Mouse (Mus musculus) adrenal gland, adult (tissue): ENCODE data around the gene Ckb.

Source experiments
- DNase-seq, 2 experiments: peaks; one replicate each; pipeline ENCODE4 v3.0.0; 2022 to 2023; ENCODE audit warnings: low spot score in 1 of 2; ENCODE audit not compliant: inconsistent age in 2 of 2

The Ckb gene

DNA sequence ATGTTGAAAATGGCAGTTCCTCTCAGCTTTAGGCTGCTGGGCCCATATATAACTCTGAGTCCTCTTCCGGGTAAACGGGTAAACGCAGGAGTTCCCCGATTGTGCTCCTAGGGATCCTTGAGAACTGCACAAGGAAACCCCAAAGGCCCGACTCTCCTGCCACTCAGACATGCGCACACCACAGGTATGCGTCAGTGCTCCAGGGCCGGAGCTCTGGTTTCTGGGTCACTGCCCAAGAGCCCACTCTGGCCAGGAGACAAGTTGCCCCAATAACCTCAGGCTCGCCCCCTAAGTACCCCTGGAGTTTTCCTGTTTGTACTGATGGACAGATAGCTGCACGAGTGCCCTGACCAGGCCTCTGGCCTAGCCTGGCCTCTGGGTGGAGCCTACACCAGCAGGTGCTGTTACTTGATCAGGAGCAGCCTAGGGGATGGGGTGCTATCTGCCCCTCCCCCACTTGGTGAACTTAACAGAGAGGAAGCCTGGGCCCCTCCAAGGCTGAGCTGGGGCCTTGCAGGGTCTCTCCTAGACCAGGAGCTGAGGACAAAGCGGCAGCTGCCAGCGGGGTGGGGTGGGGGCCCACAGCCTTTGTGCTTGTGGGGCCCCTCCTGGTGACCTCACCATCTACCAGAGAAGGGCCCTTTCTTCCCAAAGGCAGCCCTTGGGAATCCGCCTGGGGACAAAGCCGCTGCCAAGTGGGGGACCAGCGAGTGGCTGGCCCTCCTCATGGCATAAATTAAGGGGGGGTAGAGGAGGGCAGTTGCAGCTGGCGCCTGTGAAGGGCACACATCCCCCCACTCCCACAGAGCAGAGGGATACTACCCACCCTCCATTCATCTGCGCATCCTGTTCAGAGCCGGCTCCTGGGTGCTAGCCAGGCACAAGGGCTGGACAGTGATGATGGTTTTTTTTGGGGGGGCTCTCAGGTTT, 21.5 kb upstream of the Ckb start:
- peak in 1 of 2 experiments; percentile 60 for DNase-seq

DNA sequence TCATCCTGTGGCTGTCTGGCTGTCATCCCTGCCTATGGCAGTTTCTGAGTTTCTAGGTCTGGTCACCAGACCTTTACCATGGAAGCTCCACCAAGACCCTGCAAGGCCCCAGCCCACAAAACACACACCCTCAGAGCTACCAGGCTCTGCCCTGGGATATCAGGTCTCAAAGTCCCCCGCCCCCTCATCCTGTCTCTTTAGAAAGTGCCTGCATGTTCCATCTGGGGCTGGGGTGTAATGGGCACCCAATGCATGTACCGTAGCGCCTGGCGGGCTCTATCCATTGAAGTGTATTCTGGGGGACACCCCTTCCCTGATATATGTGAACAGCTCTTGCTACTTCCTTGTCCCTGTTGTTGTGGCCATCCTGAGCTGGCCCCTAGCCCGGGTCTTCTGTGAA, 20.8 kb upstream of the Ckb start:
- no peak for DNase-seq

DNA sequence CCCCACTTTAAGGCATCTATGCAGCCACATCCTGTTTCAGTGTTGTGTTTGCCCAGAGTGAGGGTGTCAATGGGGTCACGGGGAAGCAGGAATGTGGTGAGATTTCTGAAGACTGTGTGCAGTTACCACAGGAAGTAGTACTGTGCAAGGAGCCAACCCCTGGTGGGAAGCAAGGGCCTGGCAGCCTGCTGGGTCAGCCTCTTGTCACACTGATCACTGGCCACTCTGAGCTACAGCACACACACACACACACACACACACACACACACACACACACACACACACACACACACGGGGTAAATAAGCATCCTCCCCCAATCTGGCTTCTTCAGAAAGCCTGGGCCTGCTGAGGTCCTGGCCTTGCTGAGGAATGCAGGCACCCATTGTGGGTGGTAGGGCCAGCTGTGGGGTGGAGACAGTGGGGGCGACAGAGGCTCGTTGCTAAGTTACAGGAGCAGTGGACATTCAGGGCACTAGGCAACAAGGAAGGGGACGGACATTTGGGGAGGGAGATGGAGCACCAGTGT, 19.3 kb upstream of the Ckb start:
- peak in 1 of 2 experiments; percentile 47 for DNase-seq

DNA sequence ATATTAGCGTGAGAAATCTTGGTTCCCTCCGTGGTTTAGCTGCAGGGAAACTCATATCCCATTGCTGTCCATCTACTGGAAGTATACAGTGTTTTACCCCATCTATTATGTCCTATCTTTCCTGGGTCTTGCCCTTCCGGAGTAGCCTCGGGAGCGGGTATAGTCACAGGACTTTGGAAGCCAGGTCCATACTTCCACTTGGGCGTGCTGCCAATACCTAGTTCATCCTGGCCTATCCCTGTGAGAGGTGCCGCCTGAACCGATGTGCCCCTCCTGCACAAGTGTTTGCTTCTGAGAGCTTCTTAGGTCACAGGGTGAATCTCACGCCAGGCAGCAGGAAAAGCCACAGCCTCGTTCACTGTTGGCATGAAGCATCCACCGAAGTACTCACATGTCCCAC, 17.3 kb upstream of the Ckb start:
- DNase-seq, result no peak

DNA sequence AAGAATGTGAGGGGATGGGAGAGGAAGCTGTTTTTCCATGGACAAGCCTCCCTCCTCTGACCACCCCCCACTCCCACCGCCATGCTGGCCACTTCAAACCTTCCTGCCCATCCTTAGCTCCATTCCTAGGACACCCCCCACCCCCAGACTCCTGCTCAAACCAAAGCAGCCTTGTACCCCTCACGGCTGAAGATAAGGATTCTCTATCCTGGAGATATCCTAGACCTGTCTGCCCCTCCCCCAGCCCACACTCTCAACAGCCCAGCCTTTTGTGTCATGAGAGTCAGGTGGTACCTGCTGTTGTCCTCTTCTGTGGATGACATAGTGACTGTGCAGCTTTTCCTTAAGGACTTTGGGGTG, 15.9 kb upstream of the Ckb start:
- DNase-seq, result no peak

DNA sequence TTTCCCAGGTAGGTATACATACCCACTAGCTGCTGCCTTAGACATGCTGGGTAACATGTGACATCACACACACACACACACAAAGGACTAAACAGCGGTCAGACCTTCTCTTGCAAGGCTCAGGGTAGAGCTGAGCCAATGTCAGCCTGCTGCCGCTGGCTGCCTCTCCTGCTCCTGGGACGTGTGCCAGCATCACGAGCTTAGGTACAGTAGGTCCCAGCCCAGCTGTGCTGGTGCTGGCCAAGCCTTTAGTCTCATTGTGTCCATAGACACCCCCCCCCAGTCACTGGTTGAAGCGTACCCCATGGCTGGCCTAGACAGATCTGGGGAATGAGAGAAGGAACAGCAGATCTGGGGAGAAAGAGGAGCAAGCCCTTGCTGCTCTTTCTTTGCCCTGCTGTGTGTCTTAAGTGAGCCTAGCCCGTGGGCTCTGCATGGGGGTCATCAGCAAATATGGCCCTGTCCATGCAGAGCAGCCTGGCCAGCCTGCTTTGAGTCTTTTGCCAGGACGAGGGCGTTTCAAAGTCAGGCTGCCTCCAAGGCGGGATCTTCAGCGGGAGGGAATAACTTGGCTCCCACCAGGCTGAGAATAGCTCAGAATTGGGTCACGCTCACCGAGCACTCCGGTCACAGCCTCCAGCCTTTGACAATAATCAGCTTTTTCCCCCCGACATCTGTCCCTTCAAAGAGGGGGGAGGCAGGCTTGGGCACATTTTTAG, 15.4 kb upstream of the Ckb start:
- peak; percentile 84 to 89 for DNase-seq

DNA sequence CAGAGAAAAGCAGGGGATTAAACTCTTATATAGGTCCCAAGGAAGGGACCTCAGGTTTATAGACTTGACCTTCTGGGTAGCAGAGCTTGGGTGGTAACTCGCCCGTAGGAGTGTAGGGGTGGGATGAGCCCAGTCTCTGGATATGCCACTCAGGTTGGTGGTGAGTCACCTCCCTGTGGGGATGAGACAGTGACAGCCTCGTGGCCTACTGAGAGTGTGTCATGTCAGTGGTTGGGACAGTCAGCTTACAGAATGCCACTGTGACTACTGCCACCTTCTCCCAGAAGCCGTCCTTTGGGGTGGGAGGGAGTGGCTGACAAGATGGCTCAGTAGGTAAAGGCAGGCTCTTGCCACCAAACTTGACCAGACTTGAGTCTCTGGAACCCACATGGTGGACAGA, 14.3 kb upstream of the Ckb start:
- DNase-seq, result peak; percentile 70 to 72

DNA sequence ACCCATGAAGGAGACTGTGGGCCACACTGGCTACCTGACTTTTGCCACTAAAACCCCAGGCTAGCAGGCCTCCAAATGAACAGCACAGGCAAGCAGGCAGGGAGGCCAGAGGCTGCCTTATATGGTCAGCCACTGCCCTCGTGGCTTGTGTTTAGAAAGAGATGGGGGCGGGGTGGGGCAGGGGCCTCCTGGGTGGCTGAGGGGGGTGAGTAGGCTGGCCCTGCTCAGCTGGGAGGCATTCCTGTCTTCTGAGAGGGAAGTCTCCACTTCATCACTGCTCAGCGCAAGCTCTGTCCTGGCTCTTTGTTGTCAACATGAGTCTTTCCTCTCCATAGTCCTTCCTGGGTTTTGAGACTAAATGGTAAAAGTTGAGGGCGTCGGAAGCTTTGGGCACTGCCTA, 10.7 kb upstream of the Ckb start:
- no peak for DNase-seq

DNA sequence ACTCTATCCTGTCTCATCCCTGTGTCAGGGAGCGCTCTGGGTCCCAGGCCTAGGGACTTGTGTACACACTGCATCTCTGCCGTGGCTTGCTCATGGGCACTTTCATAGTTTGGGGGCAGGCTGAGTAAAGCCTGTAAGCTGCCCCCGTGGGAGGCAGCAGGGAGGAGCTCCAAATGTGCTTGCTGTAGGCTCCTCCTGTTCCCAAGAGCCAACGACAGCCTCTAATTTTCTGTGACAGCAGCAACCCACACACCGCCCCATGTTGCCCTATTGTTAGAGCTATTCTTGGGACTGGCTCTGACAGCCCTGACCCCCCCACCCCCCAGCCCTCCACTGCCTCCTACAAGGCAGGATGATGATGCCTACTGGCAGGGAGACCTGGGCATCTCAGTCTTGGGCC, 9.9 kb upstream of the Ckb start:
- no peak for DNase-seq

DNA sequence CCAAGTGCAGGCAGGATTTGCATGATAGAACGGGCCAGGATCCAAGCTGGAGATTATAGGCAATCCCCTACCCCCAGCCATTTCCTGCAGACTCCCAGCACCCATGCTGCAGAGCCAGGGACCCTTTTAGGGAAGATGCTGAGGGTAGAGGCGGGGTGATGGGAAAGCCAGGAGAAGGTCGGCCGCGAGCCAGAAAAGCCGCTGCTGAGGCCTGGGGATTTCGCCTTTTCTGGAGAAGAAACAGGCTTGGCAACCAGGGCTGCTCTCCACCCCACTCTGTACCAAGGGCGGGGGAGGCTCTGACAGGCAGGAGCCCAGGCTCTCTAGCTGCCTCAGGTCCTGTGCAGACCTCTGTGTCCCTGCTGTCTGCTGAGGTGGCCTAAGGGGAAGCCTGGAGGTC, 9.2 kb upstream of the Ckb start:
- no peak for DNase-seq

DNA sequence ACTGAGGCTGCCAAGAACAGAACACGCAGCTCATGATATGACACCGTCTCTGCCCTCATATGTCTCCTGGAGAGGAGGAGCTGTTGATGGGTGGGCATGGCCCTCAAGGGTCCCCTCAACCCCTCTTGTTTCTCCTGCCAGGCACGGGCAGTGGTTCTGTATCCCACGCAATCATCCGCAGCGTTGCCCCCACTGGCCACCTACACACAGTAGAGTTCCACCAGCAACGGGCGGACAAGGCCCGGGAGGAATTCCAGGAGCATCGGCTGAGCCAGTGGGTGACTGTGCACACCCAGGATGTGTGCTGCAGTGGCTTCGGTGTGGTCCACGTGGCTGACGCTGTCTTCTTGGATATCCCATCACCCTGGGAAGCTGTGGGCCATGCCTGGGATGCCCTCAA, 8.5 kb upstream of the Ckb start:
- no peak for DNase-seq

DNA sequence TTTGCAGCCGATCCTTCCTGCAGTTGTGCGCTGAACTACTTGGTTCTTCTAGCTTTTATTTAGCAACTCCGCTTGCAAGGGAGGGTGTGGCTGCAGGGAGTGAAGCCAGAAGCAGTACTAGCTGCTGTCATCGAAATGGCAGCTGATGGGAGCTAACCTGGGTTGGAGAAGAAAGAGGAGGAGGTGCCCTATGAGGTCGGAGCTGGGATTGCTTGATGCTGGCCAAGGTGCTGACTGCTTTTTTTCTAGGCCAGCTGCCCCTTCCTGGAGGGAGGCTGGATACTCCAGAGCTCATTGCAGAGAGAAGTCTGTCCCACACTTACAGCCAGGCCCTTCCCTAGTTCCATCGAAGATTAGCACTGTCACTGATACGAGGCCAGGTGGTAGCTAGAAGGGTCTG, 6.9 kb upstream of the Ckb start:
- DNase-seq, result no peak

DNA sequence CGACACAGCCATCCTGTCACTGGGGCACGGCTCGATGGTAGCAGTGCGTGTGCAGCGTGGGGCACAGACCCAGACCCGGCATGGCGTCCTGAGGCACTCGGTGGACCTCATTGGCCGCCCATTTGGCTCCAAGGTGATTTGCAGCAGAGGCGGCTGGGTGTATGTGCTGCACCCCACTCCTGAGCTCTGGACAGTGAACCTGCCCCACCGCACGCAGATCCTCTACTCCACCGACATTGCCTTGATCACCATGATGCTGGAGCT, 6.5 kb upstream of the Ckb start:
- DNase-seq, result no peak

DNA sequence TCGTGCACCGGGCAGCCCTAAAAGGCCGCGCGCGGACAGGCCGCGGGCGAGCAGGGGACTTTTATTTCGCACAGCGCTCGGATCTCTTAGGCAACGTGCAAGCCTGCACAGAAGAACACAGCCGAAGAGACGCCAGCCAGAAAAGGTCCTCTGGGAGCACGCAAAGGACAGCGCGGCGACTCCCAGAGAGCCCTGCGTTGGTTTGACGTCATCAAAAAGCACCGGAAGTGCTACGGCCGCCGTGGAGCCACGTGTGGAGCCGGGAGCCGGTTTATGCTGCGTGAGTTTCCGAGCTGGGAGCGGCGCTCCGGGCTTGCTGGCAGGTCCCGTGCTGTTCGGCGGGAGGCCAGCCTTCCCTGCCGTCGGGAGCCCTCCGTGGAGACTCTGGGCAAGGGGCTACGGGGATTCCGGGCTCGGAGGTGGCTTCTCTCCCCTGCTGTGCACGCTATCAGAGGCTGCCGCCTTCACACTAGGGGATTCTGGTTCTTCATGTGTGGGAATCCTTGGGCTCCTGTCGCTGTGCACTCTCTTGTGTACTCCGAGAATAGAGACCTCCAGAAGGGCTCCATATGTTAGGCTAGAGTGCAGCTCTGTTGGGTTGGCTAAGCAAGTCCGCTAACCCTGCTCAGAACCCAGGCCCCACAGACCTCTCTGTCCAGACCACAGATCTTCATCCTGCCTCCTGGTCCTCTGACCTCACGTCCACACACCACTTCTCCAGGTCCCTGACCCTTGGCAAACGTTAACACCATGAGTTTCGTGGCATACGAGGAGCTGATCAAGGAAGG, 5.9 kb upstream of the Ckb start, which contains the start of gene Trmt61a:
Trmt61a (plus strand) TSS at position 224 of the 788 bp plus-strand sequence.
- peak; percentile 89 to 95 for DNase-seq

DNA sequence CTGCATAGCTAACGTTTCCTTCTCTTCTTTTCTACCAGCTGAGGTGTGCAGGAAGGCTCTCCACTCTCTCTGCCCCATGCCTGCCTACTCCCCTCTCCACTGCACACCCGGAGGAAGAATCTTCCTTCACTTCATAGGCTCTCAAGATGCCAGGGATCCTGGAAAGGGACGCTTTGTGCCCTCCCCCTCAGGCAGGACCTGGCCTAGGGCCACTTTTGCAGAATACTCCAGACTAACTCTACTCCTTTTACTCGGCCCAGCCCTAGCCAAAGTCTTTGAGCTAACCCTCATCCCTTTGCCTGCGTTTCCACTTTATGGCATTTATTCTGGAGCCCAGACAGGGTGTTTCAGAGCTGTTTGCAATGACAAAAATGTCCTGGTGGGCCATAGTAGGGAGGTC, 5.3 kb upstream of the Ckb start:
- DNase-seq, result no peak

DNA sequence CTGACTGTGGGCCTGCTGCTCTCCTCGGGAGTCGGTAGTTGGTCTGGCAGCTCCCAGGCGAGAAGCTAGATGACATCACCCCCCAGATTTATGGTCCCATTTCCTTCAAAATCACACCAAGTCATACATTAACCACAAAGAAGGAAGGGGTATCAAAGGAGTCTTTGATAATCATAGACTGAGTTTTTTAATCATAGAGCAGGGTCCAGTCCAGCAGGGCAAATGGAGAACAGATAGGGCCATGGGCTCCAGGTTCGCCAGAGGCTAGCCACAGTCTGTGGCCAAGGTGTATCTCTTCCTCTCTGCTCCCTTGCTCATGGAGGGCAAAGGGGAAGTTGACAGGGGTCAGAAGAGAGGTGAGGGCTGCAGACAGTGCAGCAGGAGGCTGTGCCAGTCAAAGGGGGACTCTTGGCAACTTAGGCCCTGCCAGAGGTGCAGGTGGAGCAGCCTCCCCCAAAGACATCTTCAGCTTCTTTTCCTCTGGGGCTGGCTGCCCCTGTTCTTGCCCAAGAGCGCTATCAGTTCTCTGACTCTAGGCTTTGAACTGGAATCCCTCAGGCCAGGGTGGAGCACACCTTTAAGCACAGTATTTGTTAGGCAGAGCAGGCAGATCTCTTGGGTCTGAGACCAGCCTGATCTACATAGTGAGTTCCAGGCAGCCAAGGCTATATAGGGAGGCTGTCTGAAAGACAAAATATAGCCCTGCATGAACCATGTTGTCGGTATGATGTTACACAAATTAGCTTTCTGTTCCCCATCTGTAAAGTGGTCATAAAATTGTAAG, 3.9 kb upstream of the Ckb start:
- DNase-seq, result no peak

DNA sequence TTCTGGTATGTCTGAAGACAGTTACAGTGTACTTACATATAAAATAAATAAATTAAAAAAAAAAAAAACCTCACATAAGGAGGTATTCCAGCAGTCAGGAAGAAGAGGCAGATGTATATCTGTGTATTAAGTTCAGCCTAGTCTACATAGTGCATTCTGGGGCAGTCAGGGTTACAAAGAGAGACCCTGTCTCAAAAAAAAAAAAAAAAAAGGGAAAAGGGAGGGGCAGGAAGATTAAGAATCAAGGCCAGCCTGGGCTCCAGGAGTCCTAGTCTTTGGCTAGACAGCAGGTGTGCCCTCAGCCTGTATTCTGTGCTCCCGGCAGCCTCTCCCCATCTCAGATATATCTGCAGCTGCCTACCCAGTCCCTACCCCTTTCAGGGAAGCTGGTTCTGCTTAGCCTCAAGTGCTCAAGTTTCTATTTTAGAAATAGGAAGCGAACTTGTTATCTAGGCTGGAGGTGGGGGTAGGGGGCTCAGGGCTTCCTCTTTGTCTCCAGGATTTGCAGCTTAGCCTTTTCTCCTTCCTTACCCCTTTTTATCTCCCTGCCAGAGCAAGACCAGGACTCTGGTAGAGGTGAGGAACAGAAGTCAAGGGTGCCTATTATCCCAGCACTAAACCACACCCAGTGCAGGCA, 2.8 kb upstream of the Ckb start:
- DNase-seq, result no peak

DNA sequence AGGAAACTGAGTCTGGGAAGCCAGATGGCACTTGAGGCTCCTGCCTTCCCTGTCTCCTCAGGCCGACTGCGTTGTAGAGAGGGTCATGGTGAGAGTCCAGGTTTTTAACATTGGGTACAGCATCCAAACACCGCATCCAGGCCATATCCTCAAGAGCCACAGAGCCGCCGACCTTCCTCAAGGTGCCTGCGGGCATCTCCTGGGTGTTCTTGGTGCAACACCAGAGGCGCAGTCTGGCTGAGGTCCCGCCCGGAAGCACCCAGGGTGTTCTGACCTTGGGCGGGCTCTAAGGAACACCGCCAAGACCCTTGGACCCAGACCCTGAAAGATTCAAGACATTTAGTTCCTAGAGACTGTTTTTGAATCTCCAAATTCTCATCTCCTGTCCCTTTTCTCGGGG, 443 bp upstream of the Ckb start:
- no peak for DNase-seq

DNA sequence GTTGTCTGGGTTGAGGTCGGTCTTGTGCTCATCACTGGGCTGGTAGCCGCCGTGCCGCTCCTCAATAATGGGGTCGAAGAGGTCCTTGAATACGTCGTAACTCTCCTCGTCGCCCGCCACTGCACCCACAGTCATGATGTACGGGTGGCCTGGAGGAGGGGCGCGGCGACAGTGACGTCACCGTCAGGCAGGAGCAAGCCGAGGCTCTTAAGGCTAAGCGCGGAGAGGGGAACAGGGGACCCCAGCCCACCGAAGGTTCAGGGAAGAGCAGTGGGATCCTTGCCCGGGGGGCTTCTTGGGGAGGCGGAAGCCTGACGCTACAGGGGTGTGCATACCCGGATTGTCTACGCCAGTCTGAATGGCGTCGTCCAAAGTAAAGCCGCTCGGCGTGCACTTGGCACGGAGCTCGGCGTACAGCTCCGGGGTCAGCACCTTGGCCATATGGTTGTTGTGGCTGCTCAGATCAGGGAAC, 671 bp downstream of the Ckb start:
- peak; percentile 81 to 83 for DNase-seq

DNA sequence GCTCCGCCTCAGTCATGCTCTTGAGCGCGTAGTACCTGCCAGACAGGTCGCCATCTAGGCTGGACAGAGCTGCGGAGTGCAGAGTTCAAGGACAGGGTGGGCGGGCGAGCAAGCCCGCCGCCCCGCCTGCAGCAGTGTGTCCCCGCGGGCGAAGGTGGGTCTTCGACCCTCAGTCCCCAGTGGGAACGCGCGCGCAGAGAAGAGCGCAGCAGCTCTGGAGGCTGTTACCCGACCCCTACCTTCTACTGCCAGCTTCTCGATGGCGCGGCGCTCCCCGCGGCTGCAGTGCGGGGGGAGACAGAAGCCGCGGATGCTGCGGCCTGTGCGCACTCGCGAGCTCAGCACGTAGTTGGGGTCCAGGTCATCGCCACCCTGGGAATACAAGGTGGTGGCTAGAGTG, 1.2 kb downstream of the Ckb start:
- DNase-seq, result peak in 1 of 2 experiments; percentile 65
